In the genomic region with DNA sequence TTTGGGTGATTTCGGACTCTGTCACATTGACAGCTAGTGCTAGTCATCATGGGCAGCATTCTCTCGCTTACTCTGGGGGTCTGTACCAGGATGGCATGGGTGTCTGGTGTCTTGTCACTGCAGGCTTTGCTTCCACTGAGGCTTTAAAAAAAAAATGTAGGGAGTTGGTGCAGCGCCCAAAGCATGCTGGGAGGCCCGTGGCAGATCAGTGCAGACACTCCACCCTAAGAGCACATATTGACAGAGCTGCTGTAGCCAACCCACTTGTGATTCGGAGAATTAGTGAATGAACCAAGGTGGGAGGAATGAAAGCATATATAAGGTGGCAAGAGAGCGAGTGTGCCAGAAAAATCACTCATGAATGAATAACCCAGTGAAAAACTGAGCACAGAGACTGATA, we compare ENCODE assay signal across 21 mouse cellular contexts.
"Had no signal": no experiment of that assay in that cellular context is flagged by ENCODE, and none has a peak within 500 bp of the region (broad histone marks: within the 10 kb centered on the region; RNA-seq: fewer than 3 reads in every experiment).

No protein-coding gene starts in this region.

- ATAC-seq: hindbrain, embryonic 16.5 days; hindbrain, postnatal 0 days; inflammation-experienced regulatory T-cells, adult 6 months; intestine, embryonic 15.5 days; intestine, embryonic 16.5 days; intestine, postnatal 0 days had no signal

- H3K4me3 ChIP-seq: heart, embryonic 10.5 days; heart, embryonic 12.5 days; heart, embryonic 13.5 days; heart, embryonic 15.5 days; hindbrain, embryonic 10.5 days; hindbrain, embryonic 12.5 days; hindbrain, embryonic 13.5 days; hindbrain, embryonic 15.5 days; intestine, embryonic 15.5 days; kidney, embryonic 15.5 days; layer of hippocampus, adult 2 months; left cerebral cortex, adult 2 months had no signal

- H3K4me2 ChIP-seq: heart, embryonic 11.5 days; heart, embryonic 12.5 days; heart, embryonic 13.5 days; heart, embryonic 15.5 days; hindbrain, embryonic 12.5 days; hindbrain, embryonic 13.5 days; hindbrain, embryonic 14.5 days; hindbrain, embryonic 15.5 days; intestine, embryonic 15.5 days; kidney, embryonic 15.5 days had no signal

- H3K36me3 ChIP-seq: heart, embryonic 10.5 days; heart, embryonic 12.5 days; heart, embryonic 13.5 days; heart, embryonic 15.5 days; hindbrain, embryonic 10.5 days; hindbrain, embryonic 12.5 days; hindbrain, embryonic 13.5 days; hindbrain, embryonic 15.5 days; intestine, embryonic 15.5 days; kidney, embryonic 15.5 days had no signal

- H3K9me3 ChIP-seq: heart, embryonic 10.5 days; heart, embryonic 13.5 days; heart, embryonic 15.5 days; hindbrain, embryonic 12.5 days; hindbrain, embryonic 13.5 days; hindbrain, embryonic 15.5 days; intestine, embryonic 15.5 days; kidney, embryonic 15.5 days had no signal

- H3K4me1 ChIP-seq: heart, embryonic 10.5 days; heart, embryonic 12.5 days; heart, embryonic 13.5 days; heart, embryonic 15.5 days; intestine, embryonic 15.5 days had no signal

- DNase-seq: layer of hippocampus, adult 9-11 months had no signal

- H3K27me3 ChIP-seq: heart, embryonic 12.5 days; hindbrain, embryonic 15.5 days; intestine, embryonic 15.5 days; kidney, embryonic 15.5 days had no signal

- H3K9ac ChIP-seq: heart, embryonic 12.5 days; heart, embryonic 13.5 days; heart, embryonic 15.5 days; hindbrain, embryonic 12.5 days; hindbrain, embryonic 13.5 days; hindbrain, embryonic 14.5 days; hindbrain, embryonic 15.5 days; intestine, embryonic 15.5 days; kidney, embryonic 15.5 days had no signal

- H3K27ac ChIP-seq: heart, embryonic 10.5 days; heart, embryonic 13.5 days; heart, embryonic 15.5 days; hindbrain, embryonic 10.5 days; hindbrain, embryonic 12.5 days; hindbrain, embryonic 13.5 days; hindbrain, embryonic 14.5 days; hindbrain, embryonic 15.5 days; hindbrain, postnatal 0 days; intestine, embryonic 15.5 days; kidney, embryonic 15.5 days; kidney, postnatal 0 days; layer of hippocampus, adult 2 months; left cerebral cortex, adult 2 months had no signal
